Mouse (Mus musculus): Measurements from ENCODE around the gene 1700023F06Rik.
A peak's percentile ranks its signal among the peaks of the same experiment; 100 is the strongest.

1700023F06Rik gene

GRCm38 (mm10) chr11:103160738-103161137, 47.6 kb downstream of the 1700023F06Rik start:
- no peak for DNase-seq

- peak; percentile 95 for DNase-seq
Measured at GRCm38 (mm10) chr11:103158621-103159478, 49.5 kb downstream of the 1700023F06Rik start.

GRCm38 (mm10) chr11:103149771-103150170, 58.6 kb downstream of the 1700023F06Rik start:
- no peak for DNase-seq

Measured in kidney, adult 11 months (tissue).